Mouse (Mus musculus) neural tube, embryonic 11.5 days (tissue): ENCODE results near the gene 1700017N19Rik. TPM values are rescaled to one million over a fixed set of nuclear protein-coding genes. Genes with fewer than 3 reads are reported as not detected.

Source experiments
- ATAC-seq: fragments of 200-750 bp; cut with Nextera tagmentation; 2 replicates; pipeline ENCODE4 v1.8.0; 2017; ENCODE audit warnings: moderate number of reproducible peaks, mild to moderate bottlenecking, moderate TSS enrichment, moderate library complexity; ENCODE audit not compliant: insufficient read depth, low FRiP score, low TSS enrichment
- DNase-seq: peaks from one replicate; pipeline ENCODE4 v3.0.0-alpha.2; 2015; ENCODE audit warnings: low spot score
- H3K27ac ChIP-seq: fragments of 300-500 bp; sonication (generic); 2 replicates; pipeline ENCODE4 v1.5.1; 2014; ENCODE audit warnings: low read depth, mild to moderate bottlenecking, low read length
- H3K27me3 ChIP-seq: fragments of 300-500 bp; sonication (generic); 2 replicates; pipeline ENCODE4 v1.6.1; 2014; ENCODE audit warnings: mild to moderate bottlenecking, low read length, mixed read lengths; ENCODE audit not compliant: control insufficient read depth, insufficient read depth
- H3K36me3 ChIP-seq: fragments of 300-500 bp; sonication (generic); 2 replicates; pipeline ENCODE4 v1.6.1; 2014; ENCODE audit warnings: mild to moderate bottlenecking, low read length, moderate library complexity, mixed read lengths; ENCODE audit not compliant: control insufficient read depth, insufficient read depth
- H3K4me1 ChIP-seq: fragments of 300-500 bp; sonication (generic); 2 replicates; pipeline ENCODE4 v1.6.1; 2014; ENCODE audit warnings: low read length, mixed read lengths; ENCODE audit not compliant: control insufficient read depth, insufficient read depth
- H3K4me2 ChIP-seq: fragments of 300-500 bp; sonication (generic); 2 replicates; pipeline ENCODE4 v1.6.1; 2014; ENCODE audit warnings: low read depth, mild to moderate bottlenecking, moderate library complexity
- H3K4me3 ChIP-seq: fragments of 300-500 bp; sonication (generic); 2 replicates; pipeline ENCODE4 v1.5.1; 2014; ENCODE audit warnings: low read depth, low read length
- H3K9ac ChIP-seq: fragments of 300-500 bp; sonication (generic); 2 replicates; pipeline ENCODE4 v1.6.1; 2014; ENCODE audit warnings: mild to moderate bottlenecking, low read length
- H3K9me3 ChIP-seq: fragments of 300-500 bp; sonication (generic); 2 replicates; pipeline ENCODE4 v1.6.1; 2016; ENCODE audit warnings: low read length; ENCODE audit not compliant: control insufficient read depth
- WGBS: fragments of 180-500 bp; shearing (Covaris S2); extraction: QIAGEN DNeasy Blood & Tissue Kit; methylation state at CpG from one replicate; pipeline ENCODE4 v1.1.7; 2014; 5-methylcytosine and 5-hydroxymethylcytosine counted together
- polyA plus RNA-seq: library from polyadenylated mRNA; unstranded; fragments of >200 nt; fragmentation: Nextera tagmentation; extraction: Ambion mirVana; gene quantifications from 2 replicates; pipeline ENCODE4 v1.2.1, GENCODE M21; 2014

The 1700017N19Rik gene
- polyA plus RNA-seq, 1 experiment from 2014 or later, result not detected

GRCm38 (mm10) chr10:100588524-100588923 lies 1.8 kb upstream of the 1700017N19Rik start:
- H3K27ac ChIP-seq, result no peak overlapping the region
- no peaks in the 10 kb centered on the region for H3K27me3 ChIP-seq
- no peaks in the 10 kb centered on the region for H3K36me3 ChIP-seq
- DNase-seq, result no peak
- H3K4me2 ChIP-seq, result peak overlapping the region; percentile 64
- peak overlapping the region; percentile 76 for H3K4me3 ChIP-seq
- H3K9me3 ChIP-seq, result no peaks in the 10 kb centered on the region
- no peaks in the 10 kb centered on the region for H3K4me1 ChIP-seq
- peak overlapping the region; percentile 81 for H3K9ac ChIP-seq
- 50% methylated on average over 7 of the region's 7 CpGs for WGBS
- peak; percentile 11; the same call in 1 of the 2 replicates for ATAC-seq

GRCm38 (mm10) chr10:100588932-100589388 lies 1.3 kb upstream of the 1700017N19Rik start:
- peak overlapping the region; percentile 81 for H3K9ac ChIP-seq
- H3K4me3 ChIP-seq, result peak overlapping the region; percentile 76
- H3K9me3 ChIP-seq, result no peaks in the 10 kb centered on the region
- no peak overlapping the region for H3K27ac ChIP-seq
- no peaks in the 10 kb centered on the region for H3K36me3 ChIP-seq
- H3K4me2 ChIP-seq, result peak overlapping the region; percentile 64
- 0% methylated on average over 31 of the region's 31 CpGs for WGBS
- ATAC-seq (peak; percentile 99), DNase-seq (peak; percentile 90)
- no peaks in the 10 kb centered on the region for H3K4me1 ChIP-seq
- H3K27me3 ChIP-seq, result no peaks in the 10 kb centered on the region

GRCm38 (mm10) chr10:100598339-100598738 lies 8.1 kb downstream of the 1700017N19Rik start:
- H3K9ac ChIP-seq, result no peak overlapping the region
- H3K36me3 ChIP-seq, result no peaks in the 10 kb centered on the region
- H3K27ac ChIP-seq, result no peak overlapping the region
- ATAC-seq, result no peak
- 65% methylated on average over 3 of the region's 3 CpGs for WGBS
- no peaks in the 10 kb centered on the region for H3K4me1 ChIP-seq
- no peak for DNase-seq
- H3K4me3 ChIP-seq, result no peak overlapping the region
- no peak overlapping the region for H3K4me2 ChIP-seq
- no peaks in the 10 kb centered on the region for H3K27me3 ChIP-seq
- no peaks in the 10 kb centered on the region for H3K9me3 ChIP-seq

GRCm38 (mm10) chr10:100603511-100603910 lies 13.2 kb downstream of the 1700017N19Rik start:
- ATAC-seq (no peak), DNase-seq (no peak)
- H3K4me3 ChIP-seq, result no peak overlapping the region
- 89% methylated on average over 9 of the region's 9 CpGs for WGBS
- no peaks in the 10 kb centered on the region for H3K36me3 ChIP-seq
- H3K27me3 ChIP-seq, result no peaks in the 10 kb centered on the region
- no peak overlapping the region for H3K9ac ChIP-seq
- H3K4me2 ChIP-seq, result no peak overlapping the region
- no peaks in the 10 kb centered on the region for H3K4me1 ChIP-seq
- no peak overlapping the region for H3K27ac ChIP-seq
- H3K9me3 ChIP-seq, result no peaks in the 10 kb centered on the region

- Histone ChIP-seq H3K36me3 (no peaks in the 10 kb centered on the region), H3K4me1 (no peaks in the 10 kb centered on the region), H3K9me3 (no peaks in the 10 kb centered on the region), H3K4me2 (no peak overlapping the region), H3K27me3 (no peaks in the 10 kb centered on the region), H3K27ac (no peak overlapping the region), H3K9ac (no peak overlapping the region), H3K4me3 (no peak overlapping the region)
- no peak for ATAC-seq
- 74% methylated on average over 2 of the region's 2 CpGs for WGBS
- DNase-seq, result no peak
Measured at GRCm38 (mm10) chr10:100604254-100604653, 14.0 kb downstream of the 1700017N19Rik start.

GRCm38 (mm10) chr10:100617233-100617903 lies 27.1 kb downstream of the 1700017N19Rik start:
- DNase-seq, result no peak
- Histone ChIP-seq H3K4me1 (no peaks in the 10 kb centered on the region), H3K27me3 (no peaks in the 10 kb centered on the region), H3K36me3 (no peaks in the 10 kb centered on the region), H3K9ac (no peak overlapping the region), H3K4me2 (no peak overlapping the region), H3K9me3 (no peaks in the 10 kb centered on the region), H3K4me3 (no peak overlapping the region), H3K27ac (no peak overlapping the region)
- WGBS, result 69% methylated on average over 6 of the region's 6 CpGs
- no peak for ATAC-seq

GRCm38 (mm10) chr10:100619474-100619873 lies 29.2 kb downstream of the 1700017N19Rik start:
- DNase-seq (no peak), ATAC-seq (no peak)
- no peaks in the 10 kb centered on the region for H3K4me1 ChIP-seq
- H3K9me3 ChIP-seq, result no peaks in the 10 kb centered on the region
- no peak overlapping the region for H3K4me2 ChIP-seq
- H3K36me3 ChIP-seq, result no peaks in the 10 kb centered on the region
- no peaks in the 10 kb centered on the region for H3K27me3 ChIP-seq
- WGBS, result 95% methylated on average over 7 of the region's 7 CpGs
- H3K9ac ChIP-seq, result no peak overlapping the region
- no peak overlapping the region for H3K4me3 ChIP-seq
- H3K27ac ChIP-seq, result no peak overlapping the region

- H3K36me3 ChIP-seq, result no peaks in the 10 kb centered on the region
- no peak overlapping the region for H3K4me3 ChIP-seq
- H3K27me3 ChIP-seq, result no peaks in the 10 kb centered on the region
- no peak overlapping the region for H3K9ac ChIP-seq
- H3K9me3 ChIP-seq, result no peaks in the 10 kb centered on the region
- 95% methylated on average over 12 of the region's 12 CpGs for WGBS
- H3K4me2 ChIP-seq, result no peak overlapping the region
- ATAC-seq (no peak), DNase-seq (no peak)
- H3K4me1 ChIP-seq, result no peaks in the 10 kb centered on the region
- H3K27ac ChIP-seq, result no peak overlapping the region
Measured at GRCm38 (mm10) chr10:100620040-100620439, 29.8 kb downstream of the 1700017N19Rik start.

- H3K4me1 ChIP-seq, result no peaks in the 10 kb centered on the region
Measured at GRCm38 (mm10) chr10:100622494-100622893, 32.2 kb downstream of the 1700017N19Rik start.

More at GRCm38 (mm10) chr10:100622494-100622893, 32.2 kb downstream of the 1700017N19Rik start:
- Histone ChIP-seq H3K27me3 (no peaks in the 10 kb centered on the region), H3K4me3 (no peak overlapping the region), H3K36me3 (no peaks in the 10 kb centered on the region), H3K4me2 (no peak overlapping the region), H3K9ac (no peak overlapping the region), H3K27ac (no peak overlapping the region), H3K9me3 (no peaks in the 10 kb centered on the region)
- 83% methylated on average over 3 of the region's 3 CpGs for WGBS
- ATAC-seq (no peak), DNase-seq (no peak)
